Mouse (Mus musculus): ENCODE results near the gene Slc2a4. TPM values are rescaled to one million over a fixed set of nuclear protein-coding genes. Genes with fewer than 3 reads are reported as not detected.
"Not testable (repeated sequence)": the region's sequence is repeated elsewhere in the genome, so short reads cannot be mapped to it uniquely, and the experiment has no call there.

The Slc2a4 gene
- total RNA-seq, 1 experiment from 2014 or later = 65.2 TPM

DNA sequence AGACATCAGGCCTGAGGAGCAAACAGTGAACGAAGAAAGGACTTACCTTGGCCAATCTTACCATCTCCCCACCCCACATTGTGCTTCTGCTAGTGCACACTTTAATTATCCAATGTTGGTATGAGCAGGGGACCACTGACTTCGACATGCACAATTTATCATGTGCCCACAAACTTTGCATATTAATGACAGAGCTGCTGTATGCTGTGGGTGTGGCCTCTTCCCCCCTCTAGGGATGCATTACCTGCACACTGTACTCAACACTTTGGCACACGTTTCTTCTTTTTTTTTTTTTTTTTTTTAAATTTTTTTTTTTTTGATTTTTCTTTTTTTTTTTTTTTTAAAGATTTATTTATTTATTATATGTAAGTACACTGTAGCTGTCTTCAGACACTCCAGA is 22.8 kb upstream of the Slc2a4 start:
- no peak for DNase-seq

DNA sequence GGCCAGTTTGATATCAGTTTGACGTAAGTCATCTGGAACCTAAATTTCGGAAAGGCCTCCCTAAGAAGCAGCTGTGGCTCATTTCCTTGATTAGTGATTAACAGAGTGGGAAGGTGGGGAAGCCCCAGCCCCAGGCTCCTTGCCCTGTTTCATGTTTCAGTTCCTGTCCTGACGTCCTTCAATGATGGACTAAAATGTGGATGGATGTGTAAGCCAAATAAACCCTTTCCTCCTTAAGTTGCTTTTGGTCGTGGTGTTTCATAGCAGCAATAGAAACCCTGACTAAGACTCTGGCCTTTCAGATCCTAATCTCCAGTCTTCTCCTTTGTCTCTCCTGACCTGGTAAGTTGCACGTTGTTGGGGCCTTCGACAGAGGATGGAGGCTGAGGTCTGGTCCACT is 22.2 kb upstream of the Slc2a4 start:
- no peak for DNase-seq

DNA sequence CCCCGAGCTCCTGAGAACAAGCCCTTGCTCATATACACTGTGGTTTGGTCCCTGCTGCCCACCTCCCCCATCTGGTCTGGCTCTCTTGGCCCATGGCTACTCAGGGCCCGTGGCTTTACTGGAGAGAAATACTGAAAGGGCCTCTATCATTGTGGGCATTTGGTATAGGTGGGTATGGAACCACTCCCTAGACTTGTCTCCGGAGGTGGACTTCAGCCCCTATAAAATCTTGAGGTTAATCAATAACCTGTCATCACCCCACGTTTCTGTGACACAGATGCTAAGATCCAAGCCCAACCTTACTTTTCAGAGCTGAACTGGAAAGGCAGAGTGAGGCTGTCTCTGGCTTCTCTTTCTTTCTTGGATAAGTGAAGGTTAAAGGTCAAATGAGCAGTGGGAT is 20.8 kb upstream of the Slc2a4 start:
- DNase-seq = no peak

DNA sequence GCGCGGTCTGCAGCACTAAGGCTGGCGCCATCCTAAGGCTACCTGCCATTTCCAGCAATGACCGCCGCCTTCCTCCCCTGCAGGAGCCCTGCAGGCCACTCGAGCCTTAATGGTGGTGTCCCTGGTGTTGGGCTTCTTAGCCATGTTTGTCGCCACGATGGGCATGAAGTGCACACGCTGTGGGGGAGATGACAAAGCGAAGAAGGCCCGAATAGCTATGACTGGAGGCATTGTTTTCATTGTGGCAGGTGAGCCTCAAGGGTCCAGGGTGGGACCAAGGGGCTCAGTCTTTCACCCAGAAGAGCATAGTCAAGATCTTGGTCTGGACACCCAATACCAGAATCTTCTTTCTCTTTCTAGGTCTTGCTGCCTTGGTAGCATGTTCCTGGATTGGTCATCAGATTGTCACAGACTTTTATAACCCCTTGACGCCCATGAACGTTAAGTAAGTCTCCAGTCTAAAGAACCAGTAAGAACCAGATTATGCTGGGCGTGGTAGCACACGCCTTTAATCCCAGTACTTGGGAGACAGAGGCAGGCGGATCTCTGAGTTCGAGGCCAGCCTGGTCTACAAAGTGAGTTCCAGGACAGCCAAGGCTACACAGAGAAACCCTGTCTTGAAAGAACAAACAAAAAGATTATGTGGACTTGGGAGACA is 19.0 kb upstream of the Slc2a4 start:
- no peak for DNase-seq

DNA sequence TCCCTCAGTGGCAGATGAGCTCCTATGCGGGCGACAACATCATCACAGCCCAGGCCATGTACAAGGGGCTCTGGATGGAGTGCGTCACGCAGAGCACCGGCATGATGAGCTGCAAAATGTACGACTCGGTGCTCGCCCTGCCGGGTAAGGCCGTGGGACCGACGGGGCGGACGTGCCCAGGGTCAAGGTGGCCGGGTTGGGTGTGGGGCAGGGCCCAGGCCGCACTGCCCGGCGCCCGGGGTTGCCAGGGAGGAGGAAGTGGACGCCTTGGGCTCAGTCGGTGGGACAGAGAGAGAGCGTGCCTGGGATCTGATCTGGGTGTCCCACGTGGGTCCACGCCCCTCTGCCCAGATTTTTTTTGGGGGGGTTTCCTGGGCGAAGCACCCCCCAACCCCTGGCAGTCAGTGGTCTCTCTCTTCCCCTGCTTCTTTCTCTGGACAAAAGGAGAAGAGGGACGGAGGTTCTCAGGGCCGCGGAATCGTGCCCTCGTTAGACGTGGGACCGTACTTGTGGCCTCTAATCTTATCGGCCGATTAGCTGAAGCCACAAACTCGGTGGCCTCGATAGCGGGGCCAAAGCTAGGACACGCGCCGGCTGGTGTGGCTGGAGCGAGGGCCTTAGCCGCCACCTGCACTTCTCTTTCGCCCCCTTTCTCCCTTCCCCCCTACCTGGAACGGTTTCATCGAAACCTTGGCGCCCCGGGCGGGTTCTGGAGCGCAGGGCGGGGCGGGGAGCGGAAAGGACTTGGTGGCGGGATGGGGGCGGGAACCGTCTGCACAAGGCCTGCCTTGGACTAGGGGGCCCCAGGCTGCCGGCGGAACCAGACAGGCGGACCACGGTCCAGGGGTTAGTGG is 18.2 kb upstream of the Slc2a4 start:
- peak; percentile 60 for DNase-seq

DNA sequence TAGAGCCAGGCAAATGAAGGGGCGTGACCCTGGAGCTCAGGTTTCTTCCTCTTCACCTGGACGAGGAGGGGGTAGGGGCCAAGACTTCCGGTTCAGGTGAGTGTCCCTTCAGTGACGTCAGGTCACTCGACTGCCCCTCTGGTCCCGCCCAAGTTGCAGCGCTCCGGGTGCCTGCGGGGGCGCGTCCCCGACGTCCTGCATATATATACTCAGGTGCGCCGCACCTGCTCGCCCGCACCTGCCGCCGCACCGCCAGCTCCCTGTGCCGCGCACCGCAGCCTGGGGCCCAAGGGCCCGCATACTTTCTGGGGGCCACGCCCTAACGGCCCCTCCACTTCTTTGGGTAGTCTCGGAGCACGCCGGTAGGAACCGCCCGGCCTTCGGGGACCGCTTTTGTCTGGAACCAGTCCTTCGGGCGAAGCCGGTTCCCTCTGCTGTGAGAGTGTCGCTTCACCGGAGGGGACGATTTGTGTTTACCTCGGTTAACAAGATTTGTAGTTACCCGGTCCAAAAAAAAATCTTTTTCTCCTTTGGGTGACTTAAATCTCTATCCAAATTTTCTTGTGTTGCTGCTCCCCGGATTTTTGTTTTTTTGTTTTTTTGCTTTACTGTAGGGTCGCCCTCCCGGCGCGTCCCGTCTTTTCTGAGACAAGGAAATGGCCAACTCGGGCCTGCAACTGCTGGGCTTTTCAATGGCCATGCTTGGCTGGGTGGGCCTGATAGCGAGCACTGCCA is 17.4 kb upstream of the Slc2a4 start:
- DNase-seq = peak; percentile 19

DNA sequence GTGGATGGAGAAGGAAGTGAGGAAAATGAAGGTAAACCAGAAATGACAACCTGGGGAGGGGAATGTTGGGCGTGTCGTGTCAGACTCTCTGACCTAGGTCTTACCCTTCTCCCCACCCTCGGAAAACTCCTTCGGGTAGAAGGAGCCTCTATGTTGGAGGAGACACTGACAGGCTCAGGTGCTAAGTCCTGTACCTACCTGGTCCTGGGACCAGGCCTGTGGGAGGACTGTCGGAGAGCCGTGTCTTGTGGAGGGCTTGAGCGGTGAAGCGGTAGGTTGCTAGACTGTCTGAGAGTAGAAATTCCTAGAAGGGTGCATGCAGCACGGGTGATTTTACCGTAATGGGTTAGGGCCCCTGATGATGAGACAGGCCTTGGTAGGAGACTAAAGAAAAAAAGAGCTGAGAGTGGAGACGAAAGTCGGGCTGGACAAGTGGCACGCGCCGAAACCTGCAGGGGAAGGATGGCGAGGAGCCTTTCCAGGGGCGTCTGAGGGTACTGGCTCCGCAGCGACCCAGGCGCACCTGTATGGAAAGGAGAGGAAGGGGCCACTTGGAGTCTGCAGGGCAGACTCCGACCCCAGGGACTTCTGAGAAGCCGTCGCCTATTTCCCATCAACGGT is 16.8 kb upstream of the Slc2a4 start, which contains the start of gene Cldn7:
Cldn7 (plus strand) TSS at position 130 of the 621 bp plus-strand sequence.
- DNase-seq = no peak

DNA sequence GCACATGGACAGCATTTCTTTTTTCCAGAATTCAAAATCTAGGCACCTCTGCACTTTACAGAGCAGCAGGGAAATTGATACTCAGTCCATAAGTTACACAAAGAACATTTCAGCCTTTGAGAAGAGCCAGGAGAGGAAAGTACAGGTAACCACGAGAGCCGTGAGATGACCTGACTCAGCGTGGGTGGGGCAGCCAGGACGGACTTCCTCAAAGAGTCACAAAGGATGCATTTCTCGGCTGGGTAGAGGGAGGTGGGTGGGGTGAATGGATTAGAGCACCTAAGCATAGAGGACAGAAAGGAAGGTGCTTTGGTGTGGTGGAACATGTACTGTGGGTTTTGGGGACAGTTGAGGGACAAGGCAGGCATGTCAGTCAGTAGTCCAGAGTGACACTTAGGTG is 13.9 kb upstream of the Slc2a4 start:
- no peak for DNase-seq

DNA sequence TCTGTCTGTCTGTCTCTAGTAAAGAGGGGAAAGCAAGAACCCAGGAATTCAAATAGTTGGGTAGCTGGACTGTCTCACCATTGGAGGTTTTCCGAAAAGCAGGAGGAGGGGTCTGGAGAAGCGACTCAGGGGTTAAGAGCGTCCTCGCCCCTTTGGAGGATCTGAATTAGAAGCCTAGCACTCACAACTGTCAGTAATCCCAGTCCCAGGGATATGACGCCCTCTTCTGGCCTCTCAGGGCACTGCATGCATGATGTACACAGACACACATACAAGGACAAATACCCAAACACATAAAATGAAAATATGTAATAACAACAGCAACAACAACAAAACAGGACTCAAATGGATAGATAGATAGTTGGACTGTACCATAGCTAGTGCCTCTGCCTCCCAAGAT is 12.6 kb upstream of the Slc2a4 start:
- peak; percentile 50 for DNase-seq

DNA sequence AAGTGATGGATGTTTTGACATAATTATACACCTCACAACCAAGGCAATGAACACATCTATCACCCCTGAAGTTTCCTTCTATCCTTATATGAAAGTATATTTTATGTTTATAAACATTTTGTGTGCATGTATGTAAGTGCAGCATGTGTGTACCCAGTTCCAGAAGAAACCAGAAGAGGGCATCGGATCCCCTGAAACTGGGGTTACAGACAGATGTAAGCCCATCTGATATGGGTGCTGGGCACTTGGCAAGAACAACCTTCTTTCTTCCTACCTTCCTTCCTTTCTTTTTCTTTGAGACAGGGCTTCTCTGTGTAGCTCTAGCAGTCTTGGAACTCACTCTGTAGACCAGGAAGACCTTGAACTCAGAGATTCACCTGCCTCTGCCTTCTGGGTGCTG is 8.2 kb upstream of the Slc2a4 start:
- DNase-seq = no peak

DNA sequence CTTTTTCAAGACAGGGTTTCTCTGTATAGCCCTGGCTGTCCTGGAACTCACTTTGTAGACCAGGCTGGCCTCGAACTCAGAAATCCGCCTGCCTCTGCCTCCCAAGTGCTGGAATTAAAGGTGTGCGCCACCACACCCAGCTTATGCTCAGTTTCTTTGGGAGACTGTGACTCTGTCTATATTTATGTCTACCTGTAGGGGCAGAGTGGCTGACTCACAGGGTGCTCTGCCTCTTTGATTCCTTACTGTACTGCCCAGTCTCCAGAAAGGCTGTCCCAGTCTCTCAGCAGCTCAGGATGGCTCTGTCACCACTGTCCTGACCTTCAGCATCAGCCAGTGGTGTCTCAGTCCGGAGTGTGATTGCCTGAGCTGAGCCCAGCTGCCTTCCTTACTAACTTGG is 7.6 kb upstream of the Slc2a4 start:
- not testable (repeated sequence) for DNase-seq

DNA sequence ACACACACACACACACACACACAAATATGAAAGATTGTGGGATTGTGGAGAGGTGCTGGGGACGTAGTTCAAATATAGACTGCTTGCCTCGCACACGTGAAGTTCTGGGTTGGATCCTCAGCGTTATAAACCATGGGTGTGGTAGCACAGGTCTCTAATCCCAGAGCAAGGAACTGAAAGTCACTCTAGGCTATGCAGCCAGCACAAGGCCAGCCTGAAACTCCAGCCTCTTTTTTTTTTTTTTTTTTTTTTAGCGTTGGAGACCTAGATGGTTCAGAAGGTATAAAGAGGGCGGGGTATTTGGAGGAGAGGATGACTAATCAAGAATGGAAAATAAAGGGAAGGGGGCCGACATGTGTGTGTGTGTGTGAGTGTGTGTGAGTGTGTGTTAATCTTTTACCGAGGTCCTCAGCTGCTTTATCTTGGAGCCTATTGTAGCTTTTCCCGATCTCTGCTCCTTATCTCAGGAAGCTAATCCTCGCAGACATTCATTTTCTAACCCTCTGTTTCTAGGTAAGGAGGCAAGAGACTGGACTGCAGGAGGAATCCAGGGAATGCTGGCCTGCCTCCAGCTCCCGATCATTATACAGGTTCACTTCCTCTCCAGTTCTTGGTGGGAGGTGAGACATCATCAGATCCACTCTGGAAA is 5.4 kb upstream of the Slc2a4 start:
- DNase-seq = no peak

DNA sequence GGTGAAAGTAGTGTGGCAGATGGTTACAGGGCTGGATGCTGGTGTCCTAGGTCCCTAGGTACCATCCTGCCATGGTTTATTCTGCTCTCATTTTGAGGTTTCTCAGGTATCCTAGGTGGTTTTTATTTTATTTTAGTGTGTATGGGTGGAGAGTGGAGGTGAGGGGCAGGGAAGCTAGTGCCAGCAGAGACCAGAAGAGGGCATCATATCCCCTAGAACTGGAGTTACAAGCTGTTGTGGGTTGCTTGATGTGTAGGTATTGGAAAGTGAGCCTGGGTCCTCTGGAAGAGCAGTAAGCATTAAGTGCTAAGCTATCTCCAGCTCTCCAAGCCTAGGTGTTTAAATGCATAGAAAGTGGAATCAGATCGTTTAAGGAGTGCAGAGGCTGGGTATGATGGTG is 4.3 kb upstream of the Slc2a4 start:
- no peak for DNase-seq

DNA sequence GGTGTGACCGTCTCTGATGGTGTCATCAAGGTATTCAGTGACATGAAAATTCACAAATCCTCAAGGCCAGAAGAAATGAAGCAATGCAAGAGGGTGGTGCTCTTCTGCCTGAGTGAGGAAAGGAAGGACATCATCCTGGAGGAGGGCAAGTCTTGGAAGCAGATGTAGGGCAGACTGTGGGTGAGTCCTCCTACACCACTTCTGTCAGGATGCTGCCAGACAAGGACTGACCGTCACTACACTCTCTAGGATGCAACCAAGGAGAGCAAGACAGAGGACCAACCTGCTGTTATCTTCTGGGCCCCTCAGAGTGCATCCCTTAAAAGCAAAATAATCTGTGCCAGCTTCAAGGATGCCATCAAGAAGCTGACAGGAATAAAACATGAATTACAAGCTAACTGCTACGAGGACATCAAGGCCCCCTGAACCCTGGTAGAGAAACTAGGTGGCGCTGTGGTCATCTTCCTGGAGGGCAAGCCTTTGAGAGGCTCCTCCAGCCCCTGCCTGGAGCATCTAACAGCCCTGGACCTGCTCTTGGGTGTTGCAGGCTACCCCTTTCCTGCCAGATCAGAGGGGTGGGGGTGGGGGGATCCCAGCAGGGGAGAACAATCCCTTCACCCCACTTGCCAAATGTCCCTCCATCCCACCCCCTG is 2.9 kb upstream of the Slc2a4 start:
- DNase-seq = peak; percentile 54

DNA sequence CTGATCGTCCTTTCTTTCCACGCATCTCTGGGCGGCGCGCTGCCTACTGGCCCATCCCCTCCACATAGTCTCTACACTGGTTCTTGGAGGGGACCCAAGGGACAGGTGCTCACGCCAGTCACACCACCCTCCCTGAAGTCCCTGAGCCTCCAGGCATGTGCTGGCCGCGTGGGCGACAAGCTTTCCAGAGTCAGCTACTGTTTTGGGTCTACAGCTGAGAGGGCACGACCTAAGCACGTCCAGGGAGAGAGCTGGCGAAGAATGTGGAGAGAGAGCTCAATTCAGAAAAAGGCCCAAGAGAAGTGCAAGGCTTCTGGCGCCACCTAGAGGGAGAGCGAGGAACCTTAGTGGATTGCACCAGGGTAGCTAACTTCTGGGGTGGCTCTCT is 769 bp upstream of the Slc2a4 start:
- peak; percentile 93 for DNase-seq

DNA sequence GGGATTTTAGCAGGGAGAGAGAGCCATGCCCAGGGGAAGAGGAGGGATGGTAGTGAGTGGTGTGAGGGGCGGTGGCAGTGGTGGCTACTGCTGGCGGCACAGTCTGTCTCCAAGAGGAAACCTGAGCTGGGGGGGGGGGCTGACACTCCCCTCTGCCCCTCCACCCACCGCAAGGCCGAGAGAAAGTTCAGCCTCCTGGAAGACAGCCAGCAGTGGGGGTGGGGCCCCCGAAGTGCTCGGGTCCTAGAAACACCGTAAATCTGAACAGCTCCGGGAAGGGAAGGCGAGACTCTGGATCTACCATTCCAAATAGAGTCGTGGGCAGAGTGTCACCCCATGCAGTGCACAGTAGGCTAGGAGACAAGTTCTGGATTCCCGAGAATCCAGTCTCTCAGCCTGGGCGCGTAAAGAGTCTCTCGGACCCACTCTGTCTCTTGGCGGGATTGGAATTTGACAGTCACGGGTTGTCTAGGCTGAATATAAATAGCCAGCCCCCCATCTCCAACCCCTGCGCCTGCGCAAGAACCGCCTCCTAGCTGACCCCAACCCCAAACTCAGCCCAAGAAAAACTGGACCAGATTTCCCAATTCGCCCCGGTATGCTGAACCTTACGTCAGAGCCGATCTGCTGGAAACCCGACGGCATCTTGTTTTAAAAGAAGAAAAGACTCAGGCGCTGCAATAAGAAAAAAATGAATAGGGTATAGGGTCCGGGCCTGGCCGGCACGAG is 487 bp downstream of the Slc2a4 start:
- peak; percentile 86 for DNase-seq

DNA sequence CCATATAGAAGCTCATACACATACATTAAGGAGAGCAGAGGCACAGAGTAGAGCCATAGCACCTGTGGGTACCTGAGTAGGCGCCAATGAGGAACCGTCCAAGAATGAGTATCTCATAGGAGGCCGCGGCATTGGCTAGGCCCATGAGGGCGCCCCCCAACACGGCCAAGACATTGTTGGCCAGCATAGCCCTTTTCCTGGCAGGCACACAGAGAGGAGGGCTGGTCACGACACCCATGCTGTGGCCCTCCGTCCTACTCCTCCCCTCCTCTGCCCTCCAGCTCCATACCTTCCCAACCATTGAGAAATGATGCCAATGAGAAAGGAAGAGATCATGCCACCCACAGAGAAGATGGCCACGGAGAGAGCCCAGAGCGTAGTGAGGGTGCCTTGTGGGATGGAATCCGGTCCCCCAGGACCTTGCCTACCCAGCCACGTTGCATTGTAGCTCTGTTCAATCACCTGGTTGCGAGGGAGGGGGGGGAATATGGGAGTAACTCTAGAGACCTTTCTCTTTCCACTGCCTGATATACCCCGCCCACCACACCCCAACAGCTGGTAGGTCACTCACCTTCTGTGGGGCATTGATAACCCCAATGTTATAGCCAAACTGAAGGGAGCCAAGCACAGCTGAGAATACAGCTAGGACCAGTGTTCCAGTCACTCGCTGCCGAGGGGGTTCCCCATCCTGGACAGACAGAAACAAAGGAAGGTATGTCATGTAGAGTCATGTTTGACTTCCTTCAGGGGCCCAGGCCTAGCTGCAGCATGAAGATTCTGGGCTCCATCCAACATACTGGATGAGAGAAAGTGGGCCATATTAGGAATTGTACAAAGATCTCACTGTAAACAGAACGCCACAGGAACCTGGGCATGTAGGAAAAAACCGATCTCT is 1.7 kb downstream of the Slc2a4 start:
- peak; percentile 9 for DNase-seq

DNA sequence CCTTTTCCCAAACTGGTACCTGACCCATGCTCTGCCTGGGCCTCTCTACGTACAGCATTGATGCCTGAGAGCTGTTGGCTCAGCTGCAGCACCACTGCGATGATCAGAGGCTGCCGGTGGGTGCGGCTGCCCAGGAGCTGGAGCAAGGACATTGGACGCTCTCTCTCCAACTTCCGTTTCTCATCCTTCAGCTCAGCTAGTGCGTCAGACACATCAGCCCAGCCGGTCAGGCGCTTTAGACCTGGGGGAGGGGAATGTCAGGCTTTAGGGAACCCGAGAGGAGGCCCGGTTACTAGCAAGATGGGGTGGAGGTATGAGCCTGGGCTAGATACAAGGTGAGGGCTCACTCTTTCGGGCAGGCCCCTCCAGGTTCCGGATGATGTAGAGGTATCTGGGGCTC is 2.8 kb downstream of the Slc2a4 start:
- DNase-seq = peak; percentile 81

DNA sequence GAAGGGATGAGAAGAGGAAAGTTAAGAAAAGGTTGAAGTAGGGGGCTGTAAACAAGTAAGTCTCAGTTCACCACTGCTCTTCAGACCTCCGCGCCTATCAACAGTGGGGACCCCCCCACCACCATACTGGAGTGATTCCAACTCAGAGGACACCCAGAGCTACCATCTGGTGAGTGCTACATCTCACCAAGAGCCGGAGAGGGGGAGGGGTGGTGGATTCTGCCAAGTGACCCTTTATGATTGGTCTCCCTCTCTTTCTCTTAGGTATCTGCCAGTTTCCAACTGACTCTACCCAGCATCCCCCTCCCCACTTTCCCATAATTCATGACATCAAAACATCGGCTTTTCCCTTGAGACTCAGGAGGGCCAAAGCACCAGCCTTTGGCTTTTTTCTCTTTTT is 7.0 kb downstream of the Slc2a4 start:
- DNase-seq = no peak

DNA sequence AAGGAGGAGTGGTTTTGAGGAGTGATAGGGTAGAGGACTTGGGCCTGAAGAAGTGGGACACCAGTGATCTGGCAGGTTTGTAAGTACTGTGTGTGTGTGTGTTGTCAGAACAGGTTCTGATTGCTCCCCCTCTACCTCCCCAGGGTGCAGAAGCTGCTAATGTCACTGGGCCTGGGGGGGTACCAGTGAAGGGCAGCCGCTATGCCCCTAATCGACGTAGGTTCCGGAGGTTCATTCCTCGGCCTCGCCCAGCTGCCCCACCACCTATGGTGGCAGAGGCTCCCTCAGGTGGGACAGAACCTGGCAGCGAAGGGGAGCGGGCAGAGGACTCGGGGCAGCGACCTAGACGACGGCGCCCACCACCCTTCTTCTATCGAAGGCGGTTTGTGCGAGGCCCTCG is 8.3 kb downstream of the Slc2a4 start:
- DNase-seq = no peak

Data from adrenal gland, postnatal 14 days (tissue).